Mouse (Mus musculus) limb, embryonic 13.5 days (tissue): ENCODE data around the gene Gm10668. TPM values are rescaled to one million over a fixed set of nuclear protein-coding genes. Genes with fewer than 3 reads are reported as not detected.
"Not testable (repeated sequence)": the region's sequence is repeated elsewhere in the genome, so short reads cannot be mapped to it uniquely, and the experiment has no call there.

Experiments used
- ATAC-seq: fragments of 200-750 bp; cut with Nextera tagmentation; 2 replicates; pipeline ENCODE4 v1.8.0; 2017; ENCODE audit warnings: low read depth, moderate number of reproducible peaks, moderate TSS enrichment; ENCODE audit not compliant: low FRiP score
- H3K27ac ChIP-seq: fragments of 300-500 bp; sonication (generic); 2 replicates; pipeline ENCODE4 v1.5.1; 2015; ENCODE audit warnings: inconsistent platforms, mild to moderate bottlenecking, moderate library complexity
- H3K27me3 ChIP-seq: fragments of 300-500 bp; sonication (generic); 2 replicates; pipeline ENCODE4 v1.6.1; 2015; ENCODE audit warnings: mild to moderate bottlenecking, inconsistent platforms
- H3K36me3 ChIP-seq: fragments of 300-500 bp; sonication (generic); 2 replicates; pipeline ENCODE4 v1.6.1; 2015; ENCODE audit warnings: inconsistent platforms, mild to moderate bottlenecking, moderate library complexity
- H3K4me1 ChIP-seq: fragments of 300-500 bp; sonication (generic); 2 replicates; pipeline ENCODE4 v1.6.1; 2015; ENCODE audit warnings: inconsistent platforms
- H3K4me2 ChIP-seq: fragments of 300-500 bp; sonication (generic); replicated peaks from 2 replicates; pipeline ENCODE4 v1.6.1; 2015; ENCODE audit warnings: inconsistent platforms, mild to moderate bottlenecking, moderate library complexity
- H3K4me3 ChIP-seq: fragments of 300-500 bp; sonication (generic); 2 replicates; pipeline ENCODE4 v1.5.1; 2015; ENCODE audit warnings: moderate library complexity, mild to moderate bottlenecking, inconsistent platforms
- H3K9ac ChIP-seq: fragments of 300-500 bp; sonication (generic); 2 replicates; pipeline ENCODE4 v1.6.1; 2015; ENCODE audit warnings: mild to moderate bottlenecking, inconsistent platforms
- H3K9me3 ChIP-seq: fragments of 300-500 bp; sonication (generic); 2 replicates; pipeline ENCODE4 v1.6.1; 2016; ENCODE audit warnings: inconsistent platforms
- WGBS: fragments of 180-500 bp; shearing (Covaris S2); methylation state at CpG from one replicate; pipeline ENCODE4 v1.1.7; 2015; 5-methylcytosine and 5-hydroxymethylcytosine counted together
- polyA plus RNA-seq: library from polyadenylated mRNA; unstranded; fragments of >200 nt; fragmentation: Nextera tagmentation; extraction: Ambion mirVana; gene quantifications from 2 replicates; pipeline ENCODE4 v1.2.1, GENCODE M21; 2015

The Gm10668 gene
- not detected in 2 replicates for polyA plus RNA-seq

DNA sequence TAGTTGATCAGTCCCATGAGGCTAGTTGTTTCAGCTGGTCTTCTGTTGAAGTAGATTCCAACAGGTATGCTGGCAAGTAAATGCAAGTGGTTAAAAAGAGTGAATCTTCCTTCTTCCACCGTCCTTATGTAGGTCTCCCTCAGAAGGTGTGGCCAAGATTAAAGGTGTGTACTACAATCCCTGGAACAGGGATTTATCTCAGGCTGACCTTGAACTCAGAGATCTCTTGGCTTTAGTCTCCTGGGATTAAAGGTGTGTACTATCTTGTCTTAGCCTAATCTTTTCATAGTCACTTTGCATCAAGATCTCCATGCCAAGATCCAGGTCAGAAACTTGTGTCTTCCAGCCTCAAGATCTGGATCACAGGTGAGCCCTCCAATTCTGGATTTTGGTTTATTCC lies at the start of gene Gm10668:
Gm10668 (minus strand) TSS at position 101 of the 400 bp plus-strand sequence.
- not testable (repeated sequence) for H3K4me2 ChIP-seq, H3K27me3 ChIP-seq, H3K9ac ChIP-seq, H3K4me3 ChIP-seq, H3K27ac ChIP-seq, H3K36me3 ChIP-seq, H3K9me3 ChIP-seq, ATAC-seq, H3K4me1 ChIP-seq
- WGBS: no CpG with 5 or more reads among the region's 1 CpGs

DNA sequence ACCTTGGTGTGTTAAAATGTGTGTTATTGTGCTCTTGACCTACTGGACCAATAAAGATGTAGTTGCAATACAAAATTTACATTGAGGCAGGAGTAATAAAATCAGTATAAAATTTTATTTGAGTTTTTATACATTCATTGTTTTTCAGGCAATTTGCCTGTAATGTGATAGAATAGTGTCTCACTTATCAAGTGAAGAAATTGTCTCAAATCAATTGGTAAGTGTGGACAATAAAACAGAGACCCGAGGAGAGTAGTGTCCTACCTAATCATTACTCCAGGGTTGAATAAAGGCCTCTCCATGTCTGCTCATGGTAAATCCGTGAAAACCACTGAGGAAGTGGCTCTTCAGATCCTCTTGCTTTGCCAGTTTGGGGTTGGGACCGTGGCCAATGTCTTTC lies 40.5 kb upstream of the Gm10668 start, which contains the start of gene Vmn1r112:
Vmn1r112 (plus strand) TSS at position 301 of the 400 bp plus-strand sequence.
- H3K4me3 ChIP-seq, H3K4me2 ChIP-seq, H3K27me3 ChIP-seq, H3K9me3 ChIP-seq, ATAC-seq, H3K36me3 ChIP-seq, H3K4me1 ChIP-seq, H3K9ac ChIP-seq, H3K27ac ChIP-seq: not testable (repeated sequence)
- no CpG with 5 or more reads among the region's 3 CpGs for WGBS

DNA sequence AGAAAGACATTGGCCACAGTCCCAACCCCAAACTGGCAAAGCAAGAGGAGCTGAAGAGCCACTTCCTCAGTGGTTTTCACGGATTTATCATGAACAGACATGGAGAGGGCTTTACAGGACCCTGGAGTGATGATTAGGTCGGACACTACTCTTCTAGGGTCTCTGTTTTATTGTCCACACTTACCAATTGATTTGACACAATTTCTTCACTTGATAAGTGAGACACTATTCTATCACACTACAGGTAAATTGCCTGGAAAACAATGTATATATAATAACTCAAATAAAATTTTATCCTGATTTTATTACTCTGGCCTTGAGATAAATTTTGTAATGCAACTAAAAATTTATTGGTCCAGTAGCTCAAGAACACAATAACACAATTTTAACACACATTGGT lies 27.3 kb downstream of the Gm10668 start, which contains the start of gene Vmn1r111:
Vmn1r111 (minus strand) TSS at position 101 of the 400 bp plus-strand sequence.
- H3K27ac ChIP-seq, H3K4me1 ChIP-seq, H3K9ac ChIP-seq, H3K36me3 ChIP-seq, H3K4me2 ChIP-seq, H3K27me3 ChIP-seq, H3K4me3 ChIP-seq, ATAC-seq, H3K9me3 ChIP-seq: not testable (repeated sequence)
- no CpG with 5 or more reads among the region's 2 CpGs for WGBS

Other genes starting within 250 kb of the Gm10668 start
- not detected in 2 replicates for gene Vmn1r103, start 220.1 kb downstream of the Gm10668 start, polyA plus RNA-seq
- gene Vmn1r104, start 196.8 kb downstream of the Gm10668 start, polyA plus RNA-seq: not detected in 2 replicates
- not detected in 2 replicates for gene Gm5726, start 184.9 kb downstream of the Gm10668 start, polyA plus RNA-seq
- gene Gm4141, start 154.4 kb downstream of the Gm10668 start, polyA plus RNA-seq: not detected in 2 replicates
- not detected in 2 replicates for gene Gm4513, start 131.6 kb downstream of the Gm10668 start, polyA plus RNA-seq
- gene Vmn1r107, start 61.7 kb downstream of the Gm10668 start, polyA plus RNA-seq: not detected in 2 replicates
- not detected in 2 replicates for gene Vmn1r111, start 27.4 kb downstream of the Gm10668 start, polyA plus RNA-seq
- not detected in 2 replicates for gene Vmn1r112, start 40.6 kb upstream of the Gm10668 start, polyA plus RNA-seq
- gene Vmn1r113, start 56.7 kb upstream of the Gm10668 start, polyA plus RNA-seq: not detected in 2 replicates
- not detected in 2 replicates for gene Vmn1r114, start 81.6 kb upstream of the Gm10668 start, polyA plus RNA-seq
- not detected in 2 replicates for gene Vmn1r115, start 114.4 kb upstream of the Gm10668 start, polyA plus RNA-seq
- not detected in 2 replicates for gene Vmn1r116, start 141.6 kb upstream of the Gm10668 start, polyA plus RNA-seq
- gene Vmn1r117, start 153.5 kb upstream of the Gm10668 start, polyA plus RNA-seq: not detected in 2 replicates
- not detected in 2 replicates for gene Vmn1r118, start 181.7 kb upstream of the Gm10668 start, polyA plus RNA-seq